Comparison of ENCODE assay signal across 19 mouse cellular contexts in genomic region chr13:113745301-113745700, GRCm38 (mm10).
"Had no signal": no experiment of that assay in that cellular context is flagged by ENCODE, and none has a peak within 500 bp of the region (broad histone marks: within the 10 kb centered on the region; RNA-seq: fewer than 3 reads in every experiment).

No protein-coding gene starts in this region.

- H3K27ac ChIP-seq: kidney, postnatal 0 days; limb, embryonic 12.5 days; limb, embryonic 15.5 days; liver, embryonic 14.5 days; macrophage; midbrain, embryonic 12.5 days; midbrain, embryonic 15.5 days; neural tube, embryonic 12.5 days; neural tube, embryonic 15.5 days; stomach, embryonic 15.5 days had no signal

- H3K27me3 ChIP-seq: limb, embryonic 12.5 days; limb, embryonic 15.5 days; midbrain, embryonic 15.5 days; neural tube, embryonic 12.5 days; neural tube, embryonic 15.5 days; stomach, embryonic 15.5 days had no signal

- H3K9ac ChIP-seq: limb, embryonic 12.5 days; limb, embryonic 15.5 days; liver, embryonic 14.5 days; liver, postnatal 0 days; lung, embryonic 14.5 days; midbrain, embryonic 12.5 days; midbrain, embryonic 15.5 days; neural tube, embryonic 12.5 days; neural tube, embryonic 15.5 days; stomach, embryonic 15.5 days had no signal

- DNase-seq: kidney, postnatal 25 days; left cerebral cortex, postnatal 4 days; liver, postnatal 0 days; lung, embryonic 14.5 days; right cerebral cortex, postnatal 25 days; spleen, adult 18-20 months; thymus, postnatal 25 days had no signal

- H3K4me2 ChIP-seq: limb, embryonic 12.5 days; limb, embryonic 15.5 days; liver, embryonic 11.5 days; lung, embryonic 14.5 days; midbrain, embryonic 12.5 days; midbrain, embryonic 15.5 days; neural tube, embryonic 12.5 days; neural tube, embryonic 15.5 days; stomach, embryonic 15.5 days had no signal

- H3K4me1 ChIP-seq: limb, embryonic 15.5 days; midbrain, embryonic 12.5 days; midbrain, embryonic 15.5 days; neural tube, embryonic 12.5 days; neural tube, embryonic 15.5 days; stomach, embryonic 15.5 days had no signal

- H3K36me3 ChIP-seq: limb, embryonic 12.5 days; limb, embryonic 15.5 days; midbrain, embryonic 12.5 days; midbrain, embryonic 15.5 days; neural tube, embryonic 12.5 days; neural tube, embryonic 15.5 days; stomach, embryonic 15.5 days had no signal

- H3K4me3 ChIP-seq: limb, embryonic 12.5 days; limb, embryonic 15.5 days; midbrain, embryonic 12.5 days; midbrain, embryonic 15.5 days; neural tube, embryonic 12.5 days; neural tube, embryonic 15.5 days; stomach, embryonic 15.5 days had no signal

- ATAC-seq: liver, postnatal 0 days; lung, postnatal 0 days; midbrain, embryonic 15.5 days had no signal

- H3K9me3 ChIP-seq: limb, embryonic 15.5 days; midbrain, embryonic 12.5 days; midbrain, embryonic 15.5 days; neural tube, embryonic 12.5 days; neural tube, embryonic 15.5 days; stomach, embryonic 15.5 days had no signal
